Mouse (Mus musculus): ENCODE data around the gene Jun. TPM values are rescaled to one million over a fixed set of nuclear protein-coding genes. Genes with fewer than 3 reads are reported as not detected.

Jun gene
- polyA plus RNA-seq, 1 experiment = 4.1 TPM

- Histone ChIP-seq H3K27me3 (ENCODE audit: control insufficient read depth, insufficient read depth, low read length) (no peaks in the 10 kb centered on the region), H3K4me1 (ENCODE audit: control insufficient read depth, insufficient read depth, low read length) (peaks cover 15% of the 10 kb centered on the region), H3K36me3 (ENCODE audit: control insufficient read depth, insufficient read depth, low read length) (no peaks in the 10 kb centered on the region), H3K4me3 (ENCODE audit: control insufficient read depth, low read depth, low read length) (no peak overlapping the region), H3K27ac (ENCODE audit: control insufficient read depth, insufficient read depth, low read depth, low read length) (no peak overlapping the region)
- TF ChIP-seq POLR2A (IDR thresholded peaks at IDR 0.05; ENCODE audit: control insufficient read depth, low read depth, low read length) = no peak
- TF ChIP-seq CTCF (IDR thresholded peaks at IDR 0.05; ENCODE audit: control insufficient read depth, insufficient read depth, insufficient replicate concordance, low read depth, low read length) = no peak
Measured at GRCm38 (mm10) chr4:95074319-95074718, 22.3 kb upstream of the Jun start.

DNA sequence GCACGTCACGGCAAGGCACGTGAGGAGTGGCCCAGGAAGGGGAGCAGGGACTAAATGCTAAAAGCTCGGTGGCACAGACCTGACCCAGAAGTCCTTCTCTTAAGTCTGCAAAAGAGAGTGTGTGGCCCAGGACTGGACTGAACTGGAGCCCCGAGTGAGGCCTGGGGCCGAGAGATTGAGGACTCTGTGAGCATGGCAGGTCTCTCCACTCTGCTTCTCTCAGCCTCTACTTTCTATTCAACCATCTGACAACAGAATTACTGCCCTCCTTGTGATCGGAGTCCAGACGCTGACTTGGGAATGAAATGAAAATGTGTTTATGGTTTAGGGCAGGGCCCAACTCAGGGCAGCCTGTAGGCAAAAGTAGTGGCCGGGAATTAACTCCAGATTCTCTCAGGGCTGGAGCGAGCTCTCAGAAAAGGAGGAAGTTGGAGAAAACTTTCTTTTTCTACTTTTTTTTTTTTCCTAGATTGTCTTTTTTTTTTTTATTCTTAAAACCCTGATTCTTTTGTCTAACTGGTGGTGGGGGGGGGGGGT, 21.3 kb upstream of the Jun start:
- no peak overlapping the region for H3K27ac ChIP-seq (ENCODE audit: control insufficient read depth, insufficient read depth, low read depth, low read length)
- no peak overlapping the region for H3K4me3 ChIP-seq (ENCODE audit: control insufficient read depth, low read depth, low read length)
- H3K27me3 ChIP-seq (ENCODE audit: control insufficient read depth, insufficient read depth, low read length) = no peaks in the 10 kb centered on the region
- no peaks in the 10 kb centered on the region for H3K36me3 ChIP-seq (ENCODE audit: control insufficient read depth, insufficient read depth, low read length)
- TF ChIP-seq CTCF (IDR thresholded peaks at IDR 0.05; ENCODE audit: control insufficient read depth, insufficient read depth, insufficient replicate concordance, low read depth, low read length) = no peak
- peaks cover 15% of the 10 kb centered on the region for H3K4me1 ChIP-seq (ENCODE audit: control insufficient read depth, insufficient read depth, low read length)

DNA sequence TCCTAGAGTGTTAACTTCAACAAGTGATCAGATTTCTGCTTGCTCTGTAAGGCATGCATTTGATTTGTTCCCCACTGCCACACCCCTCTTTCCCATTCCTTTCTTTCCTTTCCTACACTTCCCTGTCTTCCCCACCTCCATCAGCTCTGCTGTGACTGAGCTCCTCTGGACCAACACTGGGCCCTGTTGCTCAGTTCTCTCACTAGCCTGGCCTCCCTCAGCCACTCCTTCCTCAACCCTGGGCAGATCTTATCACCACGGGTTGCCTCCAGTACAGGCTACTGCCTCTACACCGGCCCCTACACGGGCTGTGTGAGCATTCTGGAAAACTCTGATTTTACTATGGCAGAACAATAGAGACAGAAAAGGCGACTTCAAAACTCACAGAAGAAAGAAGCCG, 18.4 kb upstream of the Jun start:
- Histone ChIP-seq H3K27ac (ENCODE audit: control insufficient read depth, insufficient read depth, low read depth, low read length) (no peak overlapping the region), H3K4me3 (ENCODE audit: control insufficient read depth, low read depth, low read length) (no peak overlapping the region), H3K4me1 (ENCODE audit: control insufficient read depth, insufficient read depth, low read length) (peaks cover under 1% of the 10 kb centered on the region; the same call in 1 of the 2 replicates), H3K36me3 (ENCODE audit: control insufficient read depth, insufficient read depth, low read length) (no peaks in the 10 kb centered on the region), H3K27me3 (ENCODE audit: control insufficient read depth, insufficient read depth, low read length) (no peaks in the 10 kb centered on the region)
- no peak for TF ChIP-seq POLR2A (IDR thresholded peaks at IDR 0.05; ENCODE audit: control insufficient read depth, low read depth, low read length)
- TF ChIP-seq CTCF (IDR thresholded peaks at IDR 0.05; ENCODE audit: control insufficient read depth, insufficient read depth, insufficient replicate concordance, low read depth, low read length) = no peak

DNA sequence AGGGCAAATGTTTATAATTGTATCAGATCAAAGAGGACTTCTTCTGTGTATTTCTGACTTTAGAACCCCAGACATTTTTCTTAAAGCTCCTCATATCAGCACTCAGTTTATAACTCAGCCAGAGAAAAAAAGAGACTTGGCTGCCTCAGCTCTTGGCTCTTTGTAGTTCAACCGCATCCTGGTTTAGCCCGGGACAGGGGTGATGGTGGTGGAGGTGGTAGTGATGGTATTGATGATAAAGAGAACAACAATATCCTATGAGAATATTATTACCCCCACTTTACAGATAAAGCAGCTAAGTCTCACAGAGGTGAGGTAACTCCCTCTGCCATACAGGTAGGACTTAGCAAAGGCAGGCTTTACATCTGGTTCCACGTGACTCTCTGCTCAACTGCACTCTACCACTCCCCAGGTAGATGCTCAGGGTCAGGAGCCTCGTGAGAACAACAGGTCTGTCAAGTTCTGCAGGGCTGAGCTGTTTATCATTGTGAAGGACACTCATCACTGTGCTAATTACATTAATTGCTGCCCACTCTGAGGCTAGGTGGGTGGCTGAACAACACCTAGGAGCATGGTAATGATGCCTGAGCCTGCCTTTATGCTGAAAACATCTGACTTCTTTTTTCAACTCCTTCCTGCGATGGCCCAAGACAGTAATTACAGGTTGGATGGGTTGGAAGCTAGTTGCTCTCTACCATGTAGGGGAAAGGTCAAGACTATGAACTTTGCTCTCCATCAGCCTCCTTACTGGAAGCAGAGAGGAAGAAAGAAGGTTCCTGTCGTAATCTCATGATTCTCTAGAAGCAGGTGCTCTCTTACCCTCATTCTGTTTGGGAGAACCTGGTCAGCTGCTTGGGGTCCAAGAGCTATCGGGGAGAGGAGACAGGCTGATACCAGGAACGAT, 16.3 kb upstream of the Jun start:
- H3K27me3 ChIP-seq (ENCODE audit: control insufficient read depth, insufficient read depth, low read length) = no peaks in the 10 kb centered on the region
- no peak for TF ChIP-seq CTCF (IDR thresholded peaks at IDR 0.05; ENCODE audit: control insufficient read depth, insufficient read depth, insufficient replicate concordance, low read depth, low read length)
- TF ChIP-seq POLR2A (IDR thresholded peaks at IDR 0.05; ENCODE audit: control insufficient read depth, low read depth, low read length) = no peak
- no peaks in the 10 kb centered on the region for H3K4me1 ChIP-seq (ENCODE audit: control insufficient read depth, insufficient read depth, low read length)
- H3K4me3 ChIP-seq (ENCODE audit: control insufficient read depth, low read depth, low read length) = no peak overlapping the region
- H3K27ac ChIP-seq (ENCODE audit: control insufficient read depth, insufficient read depth, low read depth, low read length) = no peak overlapping the region
- no peaks in the 10 kb centered on the region for H3K36me3 ChIP-seq (ENCODE audit: control insufficient read depth, insufficient read depth, low read length)

- TF ChIP-seq CTCF (IDR thresholded peaks at IDR 0.05; ENCODE audit: control insufficient read depth, insufficient read depth, insufficient replicate concordance, low read depth, low read length) (no peak), POLR2A (IDR thresholded peaks at IDR 0.05; ENCODE audit: control insufficient read depth, low read depth, low read length) (no peak)
- Histone ChIP-seq H3K27ac (ENCODE audit: control insufficient read depth, insufficient read depth, low read depth, low read length) (no peak overlapping the region), H3K4me3 (ENCODE audit: control insufficient read depth, low read depth, low read length) (no peak overlapping the region), H3K27me3 (ENCODE audit: control insufficient read depth, insufficient read depth, low read length) (no peaks in the 10 kb centered on the region), H3K4me1 (ENCODE audit: control insufficient read depth, insufficient read depth, low read length) (no peaks in the 10 kb centered on the region), H3K36me3 (ENCODE audit: control insufficient read depth, insufficient read depth, low read length) (no peaks in the 10 kb centered on the region)
Measured at GRCm38 (mm10) chr4:95063609-95064210, 11.7 kb upstream of the Jun start.

- TF ChIP-seq CTCF (IDR thresholded peaks at IDR 0.05; ENCODE audit: control insufficient read depth, insufficient read depth, insufficient replicate concordance, low read depth, low read length) (no peak), POLR2A (IDR thresholded peaks at IDR 0.05; ENCODE audit: control insufficient read depth, low read depth, low read length) (no peak)
Measured at GRCm38 (mm10) chr4:95062873-95063272, 10.9 kb upstream of the Jun start.

DNA sequence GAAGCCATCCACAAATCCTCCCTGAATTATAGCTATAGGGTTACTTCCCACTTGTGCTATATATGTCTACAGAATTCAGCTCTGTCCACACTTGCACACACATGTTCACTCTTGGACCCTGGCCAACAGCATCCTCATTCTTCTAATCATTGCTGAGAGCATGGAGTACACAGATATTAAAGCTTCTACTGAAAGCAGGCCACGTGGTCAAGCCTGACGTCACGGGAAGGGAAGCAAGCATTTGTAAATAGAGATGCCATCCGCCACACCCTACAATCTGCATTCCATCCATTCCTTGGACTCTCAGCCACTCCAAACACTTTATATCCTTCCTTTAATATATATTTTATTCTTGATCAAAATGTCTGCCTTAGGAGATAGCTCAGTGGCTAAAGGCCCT, 5.2 kb upstream of the Jun start:
- Histone ChIP-seq H3K4me3 (ENCODE audit: control insufficient read depth, low read depth, low read length) (no peak overlapping the region), H3K27me3 (ENCODE audit: control insufficient read depth, insufficient read depth, low read length) (no peaks in the 10 kb centered on the region), H3K27ac (ENCODE audit: control insufficient read depth, insufficient read depth, low read depth, low read length) (no peak overlapping the region), H3K36me3 (ENCODE audit: control insufficient read depth, insufficient read depth, low read length) (no peaks in the 10 kb centered on the region), H3K4me1 (ENCODE audit: control insufficient read depth, insufficient read depth, low read length) (peaks cover 11% of the 10 kb centered on the region)
- no peak for TF ChIP-seq CTCF (IDR thresholded peaks at IDR 0.05; ENCODE audit: control insufficient read depth, insufficient read depth, insufficient replicate concordance, low read depth, low read length)
- TF ChIP-seq POLR2A (IDR thresholded peaks at IDR 0.05; ENCODE audit: control insufficient read depth, low read depth, low read length) = no peak

More at GRCm38 (mm10) chr4:95062873-95063272, 10.9 kb upstream of the Jun start:
- Histone ChIP-seq H3K4me1 (ENCODE audit: control insufficient read depth, insufficient read depth, low read length) (no peaks in the 10 kb centered on the region), H3K27ac (ENCODE audit: control insufficient read depth, insufficient read depth, low read depth, low read length) (no peak overlapping the region), H3K27me3 (ENCODE audit: control insufficient read depth, insufficient read depth, low read length) (no peaks in the 10 kb centered on the region), H3K36me3 (ENCODE audit: control insufficient read depth, insufficient read depth, low read length) (no peaks in the 10 kb centered on the region), H3K4me3 (ENCODE audit: control insufficient read depth, low read depth, low read length) (no peak overlapping the region)

All from testis, adult 2 months (tissue).